Mouse (Mus musculus): Measurements from ENCODE around the gene Cped1. TPM values are rescaled to one million over a fixed set of nuclear protein-coding genes. Genes with fewer than 3 reads are reported as not detected.
"Not testable (repeated sequence)": the region's sequence is repeated elsewhere in the genome, so short reads cannot be mapped to it uniquely, and the experiment has no call there.

Gene Cped1
- total RNA-seq, 4 experiments from 2014 or later, result 49.0 to 62.4 (median 51.9) TPM

DNA sequence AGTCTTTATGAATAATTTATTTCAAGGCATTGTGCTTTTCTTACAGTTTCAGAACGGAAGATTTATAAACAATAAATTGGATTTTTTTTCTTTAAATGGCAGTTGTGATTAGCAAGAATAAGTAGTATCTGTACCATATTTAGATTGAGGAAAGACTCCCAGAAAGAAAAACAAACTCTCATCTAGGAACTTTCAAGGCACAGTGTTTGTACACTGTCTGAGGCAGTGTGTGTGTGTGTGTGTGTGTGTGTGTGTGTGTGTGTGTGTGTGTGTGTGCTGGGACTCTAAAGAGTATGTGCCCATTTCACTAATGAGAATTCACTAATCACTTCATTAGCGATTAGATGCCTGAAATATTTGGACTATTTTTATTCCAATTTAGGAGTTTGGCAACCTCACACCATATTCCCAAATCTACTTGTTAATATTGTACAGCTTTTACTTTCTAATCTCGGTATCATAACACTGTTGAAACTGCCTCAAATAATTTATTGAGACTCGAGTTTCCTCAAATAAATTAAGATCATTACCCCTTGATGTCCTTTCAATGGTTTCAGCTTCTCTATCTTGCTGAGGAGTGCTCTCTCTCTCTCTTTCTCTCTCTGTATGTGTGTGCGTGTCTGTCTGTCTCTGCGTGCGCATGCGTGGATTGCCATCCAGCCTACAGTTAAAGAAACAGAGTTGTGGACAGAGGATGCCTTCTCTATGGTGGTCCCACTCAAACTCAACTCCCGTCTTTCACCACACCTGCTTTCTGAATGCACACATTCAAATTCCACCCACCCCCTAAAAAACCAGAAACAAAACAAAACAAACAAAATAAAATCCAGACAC, 41.3 kb downstream of the Cped1 start:
- DNase-seq, result no peak

- no peak for DNase-seq
Observed at GRCm38 (mm10) chr6:22027854-22028253, 42.1 kb downstream of the Cped1 start.

DNA sequence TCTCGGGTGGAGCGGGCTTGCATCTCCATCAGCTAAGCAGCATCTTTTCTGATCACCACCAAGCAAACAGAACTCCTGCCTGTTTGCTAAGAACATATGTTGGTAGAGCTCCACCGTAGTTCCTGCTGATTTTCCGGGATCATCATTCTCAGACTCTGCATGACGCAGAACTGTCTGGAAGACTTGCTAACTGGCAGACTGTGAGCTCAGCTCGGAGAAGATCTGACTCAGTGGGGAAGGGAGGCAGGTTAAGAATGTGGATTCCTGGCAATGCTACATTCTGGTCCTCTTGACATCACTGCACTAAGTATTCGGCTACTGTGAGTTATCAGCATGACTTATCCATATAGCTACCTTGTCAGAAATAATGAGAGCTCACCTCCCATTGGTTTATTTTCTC, 44.7 kb downstream of the Cped1 start:
- no peak for DNase-seq

DNA sequence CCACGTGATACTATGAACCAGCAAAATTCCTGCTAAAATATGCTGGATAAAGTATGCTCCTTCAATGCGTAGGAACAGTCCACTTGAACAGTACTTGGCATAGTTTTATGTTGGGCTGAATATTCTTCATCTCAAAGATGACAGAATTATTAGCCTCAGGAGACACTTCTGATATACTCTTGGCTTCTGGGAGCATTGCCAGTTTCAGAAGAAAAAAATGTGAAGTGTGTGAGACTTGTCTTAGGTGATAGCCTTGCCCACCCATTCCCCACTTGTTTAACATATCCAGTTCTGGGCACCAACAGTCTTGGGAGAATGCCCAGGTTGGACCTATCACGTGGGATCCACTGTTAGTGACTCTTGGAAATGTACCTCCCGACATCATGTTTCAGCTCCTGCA, 47.5 kb downstream of the Cped1 start:
- DNase-seq, result no peak

DNA sequence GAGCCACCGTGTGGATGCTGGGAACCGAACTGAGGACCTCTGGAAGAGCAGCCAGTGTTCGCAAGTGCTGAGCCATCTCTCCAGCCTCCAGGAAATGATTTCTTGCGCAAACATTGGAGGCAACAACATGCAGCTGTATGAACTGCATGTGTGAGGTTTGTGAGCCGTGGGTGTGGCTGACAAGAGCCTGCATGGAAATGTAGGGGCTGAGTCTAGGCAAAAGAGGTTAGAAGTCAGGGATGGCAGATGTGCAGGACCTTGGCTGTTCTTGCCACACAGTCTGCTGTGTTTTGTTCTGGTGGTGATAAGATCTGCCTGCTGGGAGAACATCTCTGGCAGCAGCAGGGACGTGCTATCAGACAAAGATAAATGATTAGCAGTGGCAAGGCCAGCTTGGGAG, 49.7 kb downstream of the Cped1 start:
- peak; percentile 53 for DNase-seq

DNA sequence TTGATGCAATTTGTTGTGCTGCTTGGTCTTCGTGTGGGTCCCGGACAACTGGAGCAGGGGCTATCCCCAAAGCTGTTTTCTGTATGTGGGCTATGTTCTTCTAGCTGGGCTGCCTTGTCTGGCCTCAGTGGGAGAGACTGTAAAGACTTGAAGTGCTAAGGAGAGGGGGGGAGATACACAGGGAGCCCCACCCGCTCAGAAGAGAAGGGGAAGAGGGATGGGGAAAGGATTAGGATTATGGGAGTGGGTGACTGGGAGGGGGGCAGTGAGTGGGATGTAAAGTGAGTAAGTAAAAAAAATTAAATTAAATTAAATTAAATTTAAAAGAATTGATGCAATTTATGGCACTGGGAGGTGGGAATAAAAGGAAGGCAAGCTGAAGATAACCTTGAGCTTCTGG, 50.2 kb downstream of the Cped1 start:
- DNase-seq, result no peak

DNA sequence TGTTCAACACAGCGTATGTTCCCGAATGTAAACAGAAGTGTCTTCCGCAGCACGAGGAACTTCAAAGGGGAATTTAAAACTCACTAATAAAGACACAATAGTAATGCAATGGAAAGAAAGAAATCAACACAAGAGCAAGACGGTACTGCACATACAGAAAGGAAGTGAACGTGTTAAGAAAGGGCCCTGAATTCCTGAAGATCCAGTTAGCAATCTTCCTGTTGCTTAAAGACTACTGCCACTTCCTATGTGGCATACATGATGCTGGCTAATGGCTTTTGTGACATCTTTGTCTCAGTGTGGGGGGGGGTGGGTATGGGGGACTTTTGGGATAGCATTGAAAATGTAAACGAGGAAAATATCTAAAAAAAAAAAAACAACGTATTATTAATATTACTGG, 50.7 kb downstream of the Cped1 start:
- DNase-seq, result no peak

- DNase-seq, result no peak
Observed at GRCm38 (mm10) chr6:22036911-22037310, 51.2 kb downstream of the Cped1 start.

DNA sequence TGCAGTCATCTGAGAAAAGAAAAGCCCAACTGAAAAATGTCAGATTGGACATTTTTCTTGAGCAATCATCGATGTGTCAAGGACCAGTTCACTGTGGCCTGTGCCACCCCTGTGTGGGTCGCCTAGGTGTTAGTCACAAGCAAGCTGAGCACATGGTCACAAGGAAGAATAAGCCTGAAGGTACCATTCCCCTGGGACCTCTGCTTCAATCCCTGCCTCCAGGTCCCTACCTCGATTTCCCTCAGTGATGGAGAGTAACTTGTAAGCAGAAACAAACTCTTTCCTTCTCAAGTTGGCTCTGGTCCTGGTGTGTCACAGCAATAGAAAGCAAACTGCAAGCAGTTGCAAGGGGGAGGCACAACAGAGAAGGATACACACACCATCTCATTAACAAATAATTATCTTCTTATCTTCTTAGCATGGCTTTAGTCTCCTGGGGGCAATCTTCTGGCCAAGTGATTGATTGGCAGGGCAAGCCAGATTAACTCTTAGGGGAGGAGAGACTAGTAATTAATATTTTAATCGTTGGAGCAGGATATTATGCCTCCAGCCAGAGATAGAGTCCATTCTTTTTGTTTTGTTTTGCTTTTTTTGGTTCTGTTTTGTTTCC, 51.8 kb downstream of the Cped1 start:
- peak; percentile 47 for DNase-seq

GRCm38 (mm10) chr6:22039666-22040065, 54.0 kb downstream of the Cped1 start:
- not testable (repeated sequence) for DNase-seq

- no peak for DNase-seq
Observed at GRCm38 (mm10) chr6:22044880-22045605, 59.3 kb downstream of the Cped1 start.

- no peak for DNase-seq
Observed at GRCm38 (mm10) chr6:22047101-22047500, 61.4 kb downstream of the Cped1 start.

DNA sequence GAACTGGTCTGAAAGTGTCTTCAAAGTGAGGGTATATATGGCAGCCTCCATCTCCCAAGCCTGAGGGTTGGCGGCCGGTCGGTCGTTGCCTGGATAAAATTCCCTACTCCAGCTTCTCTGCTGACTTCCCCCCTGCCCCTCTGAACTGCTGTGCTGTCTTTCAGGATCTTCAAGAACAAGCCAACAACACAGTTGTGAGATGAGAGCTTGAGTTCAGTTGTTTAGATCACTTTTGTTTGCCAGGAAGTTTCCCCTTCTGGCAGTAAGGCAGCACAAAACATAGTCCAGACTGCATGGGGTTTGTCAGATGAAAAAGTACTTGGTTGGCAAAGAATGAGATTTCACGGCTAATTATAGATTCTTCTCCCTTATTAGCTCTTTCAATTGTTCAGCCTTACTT, 63.4 kb downstream of the Cped1 start:
- DNase-seq, result no peak

- DNase-seq, result no peak
Observed at GRCm38 (mm10) chr6:22051526-22051925, 65.8 kb downstream of the Cped1 start.

- DNase-seq, result no peak
Observed at GRCm38 (mm10) chr6:22053014-22053413, 67.3 kb downstream of the Cped1 start.

GRCm38 (mm10) chr6:22064341-22064740, 78.6 kb downstream of the Cped1 start:
- peak; percentile 71 for DNase-seq

DNA sequence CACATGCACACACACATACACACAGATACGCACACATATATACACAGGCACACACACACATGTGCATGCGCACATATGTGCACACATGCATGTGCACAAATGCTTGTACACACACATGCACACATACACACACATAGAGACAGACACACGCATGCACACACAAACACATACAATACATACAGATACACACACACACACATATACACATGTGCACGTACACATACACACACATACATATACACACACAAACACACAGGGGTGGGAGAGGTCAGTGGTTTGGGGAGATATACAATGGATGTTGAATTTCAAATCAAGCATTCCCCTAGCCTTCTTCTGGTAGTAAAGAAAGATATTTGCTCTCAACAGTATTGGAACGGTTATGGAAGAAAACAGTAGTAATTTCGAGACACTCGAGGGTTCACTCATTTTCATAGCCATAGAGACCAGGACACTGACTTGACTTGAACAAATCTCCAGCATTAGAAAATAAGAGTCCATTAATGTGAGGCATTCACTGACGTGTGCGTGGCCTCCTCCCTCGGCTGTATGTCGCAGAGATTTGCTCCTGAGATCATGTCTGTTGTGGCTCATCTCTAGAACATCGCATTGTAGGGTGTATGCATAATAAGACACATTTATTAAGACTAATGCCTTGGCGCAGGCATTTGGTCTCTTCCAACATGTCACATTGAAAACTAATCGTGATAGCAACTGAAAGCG, 85.0 kb downstream of the Cped1 start:
- no peak for DNase-seq

GRCm38 (mm10) chr6:22071323-22071840, 85.7 kb downstream of the Cped1 start:
- no peak for DNase-seq

DNA sequence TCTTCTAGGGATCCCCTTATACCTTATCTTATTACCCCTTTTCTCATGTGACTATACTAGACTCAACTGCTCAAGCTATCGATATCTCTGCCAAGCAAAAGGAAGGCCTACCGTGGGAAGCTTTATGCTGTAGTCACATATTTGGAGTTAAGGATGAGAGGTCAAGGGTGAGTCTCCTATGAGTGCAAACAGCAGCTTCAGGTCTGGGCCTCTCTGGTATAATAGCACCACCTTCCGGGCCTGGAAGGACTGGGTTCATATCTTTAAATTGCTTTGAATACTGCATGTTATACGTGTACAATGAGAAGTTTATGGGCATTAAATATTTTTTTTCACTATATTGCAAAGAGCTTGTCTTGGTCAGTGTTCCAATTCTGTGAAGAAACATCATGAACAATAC, 87.0 kb downstream of the Cped1 start:
- DNase-seq, result no peak

GRCm38 (mm10) chr6:22074232-22075083, 88.7 kb downstream of the Cped1 start:
- no peak for DNase-seq

- no peak for DNase-seq
Observed at GRCm38 (mm10) chr6:22078686-22079264, 93.1 kb downstream of the Cped1 start.

Data from adrenal gland, adult 8-10 months (tissue).